Mouse (Mus musculus) macrophage (primary cell): Measurements from ENCODE around the gene Gal3st4. TPM values are rescaled to one million over a fixed set of nuclear protein-coding genes. Genes with fewer than 3 reads are reported as not detected.

Experiments used
- H3K27ac ChIP-seq: fragments of 350-480 bp; formaldehyde crosslinking; 2 replicates; pipeline ENCODE4 v1.9.0; 2021
- H3K36me3 ChIP-seq: fragments of 350-480 bp; formaldehyde crosslinking; 2 replicates; pipeline ENCODE4 v1.9.0; 2021; ENCODE audit errors: inconsistent target
- H3K4me3 ChIP-seq: fragments of 350-480 bp; formaldehyde crosslinking; 2 replicates; pipeline ENCODE4 v1.9.0; 2021; ENCODE audit errors: inconsistent target
- H3K79me2 ChIP-seq: fragments of 350-480 bp; formaldehyde crosslinking; 2 replicates; pipeline ENCODE4 v1.9.0; 2021; ENCODE audit errors: inconsistent target
- WGBS: methylation state at CpG from one replicate; pipeline ENCODE4 v1.1.7; 2026; ENCODE audit warnings: inconsistent platforms; ENCODE audit not compliant: missing documents; 5-methylcytosine and 5-hydroxymethylcytosine counted together
- polyA plus RNA-seq: library from polyadenylated mRNA; stranded (reverse); fragments of 250-400 nt; gene quantifications from 3 replicates; pipeline ENCODE4 v1.2.4, GENCODE M21; 2018; ENCODE audit warnings: inconsistent platforms

Gene Gal3st4
- polyA plus RNA-seq, 1 experiment from 2014 or later: not detected

DNA sequence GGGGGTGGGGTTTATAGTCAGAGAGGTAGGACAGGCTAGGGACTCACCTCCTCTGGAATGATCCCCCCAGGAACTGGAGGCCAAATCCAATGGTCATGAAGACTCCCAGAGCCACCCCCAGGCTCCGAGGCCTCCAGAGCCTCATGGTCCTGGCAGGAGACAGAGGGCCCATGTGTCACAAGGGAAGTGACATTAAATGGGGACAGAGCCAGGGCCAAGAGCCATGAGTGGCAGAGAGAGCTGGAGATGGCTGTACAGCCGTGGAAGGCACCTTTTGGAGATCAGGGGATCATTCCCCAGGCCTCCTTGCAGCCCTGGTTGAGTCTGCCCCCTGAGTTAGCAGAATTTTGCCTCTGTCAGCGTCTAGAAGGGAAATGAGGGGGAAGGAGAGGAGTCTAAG lies 1.4 kb downstream of the Gal3st4 start:
- 58% methylated on average over 3 of the region's 3 CpGs for WGBS
- no peaks in the 10 kb centered on the region for H3K36me3 ChIP-seq
- H3K4me3 ChIP-seq: no peak overlapping the region
- no peak overlapping the region for H3K27ac ChIP-seq
- H3K79me2 ChIP-seq: no peaks in the 10 kb centered on the region

GRCm38 (mm10) chr5:138268980-138269379 lies 3.7 kb downstream of the Gal3st4 start:
- Histone ChIP-seq H3K36me3 (no peaks in the 10 kb centered on the region), H3K4me3 (no peak overlapping the region), H3K79me2 (no peaks in the 10 kb centered on the region), H3K27ac (no peak overlapping the region)
- WGBS: 89% methylated on average over 3 of the region's 4 CpGs

GRCm38 (mm10) chr5:138267114-138267513 lies 5.5 kb downstream of the Gal3st4 start:
- 94% methylated on average over 3 of the region's 3 CpGs for WGBS
- H3K79me2 ChIP-seq: peaks cover 12% of the 10 kb centered on the region
- H3K4me3 ChIP-seq: no peak overlapping the region
- H3K36me3 ChIP-seq: no peaks in the 10 kb centered on the region
- no peak overlapping the region for H3K27ac ChIP-seq

DNA sequence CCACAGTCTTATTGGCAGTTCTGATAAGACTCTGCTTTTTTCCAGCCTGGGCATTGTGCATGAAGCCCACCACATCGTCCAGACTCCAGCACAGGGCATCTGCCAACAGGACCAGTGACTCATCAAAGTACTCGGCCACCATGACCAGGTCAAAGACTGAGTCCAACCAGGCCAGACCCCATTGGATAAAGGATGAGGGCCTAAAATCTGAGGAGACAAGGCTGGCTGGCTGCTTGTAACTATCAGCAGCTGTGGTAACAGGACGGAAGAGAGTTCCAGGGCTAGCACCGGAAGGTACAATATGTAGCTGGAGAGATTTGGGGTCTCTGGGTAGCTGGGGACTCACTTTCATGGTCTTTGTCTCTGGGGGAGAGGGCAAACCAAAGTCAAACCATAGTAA lies 6.9 kb downstream of the Gal3st4 start:
- peaks cover 26% of the 10 kb centered on the region for H3K79me2 ChIP-seq
- 98% methylated on average over 4 of the region's 4 CpGs for WGBS
- H3K4me3 ChIP-seq: no peak overlapping the region
- peaks cover 10% of the 10 kb centered on the region; the same call in 1 of the 2 replicates for H3K36me3 ChIP-seq
- H3K27ac ChIP-seq: no peak overlapping the region

GRCm38 (mm10) chr5:138264207-138264578 lies 8.4 kb downstream of the Gal3st4 start:
- WGBS: 4% methylated on average over 6 of the region's 6 CpGs
- H3K27ac ChIP-seq: peak overlapping the region; percentile 58
- H3K36me3 ChIP-seq: peaks cover 19% of the 10 kb centered on the region
- peak overlapping the region; percentile 60 for H3K4me3 ChIP-seq
- H3K79me2 ChIP-seq: peaks cover 41% of the 10 kb centered on the region

- peaks cover 46% of the 10 kb centered on the region for H3K79me2 ChIP-seq
- peak within 1 kb of the TSS; percentile 60 for H3K4me3 ChIP-seq
- H3K27ac ChIP-seq: peak within 1 kb of the TSS; percentile 78
- H3K36me3 ChIP-seq: peaks cover 20% of the 10 kb centered on the region
- 0% methylated on average over 71 of the region's 71 CpGs for WGBS
Observed at GRCm38 (mm10) chr5:138263260-138264206, 9.1 kb downstream of the Gal3st4 start, which contains the start of gene BC037034. Gene BC037034 (minus strand): TSS chr5:138264033.

DNA sequence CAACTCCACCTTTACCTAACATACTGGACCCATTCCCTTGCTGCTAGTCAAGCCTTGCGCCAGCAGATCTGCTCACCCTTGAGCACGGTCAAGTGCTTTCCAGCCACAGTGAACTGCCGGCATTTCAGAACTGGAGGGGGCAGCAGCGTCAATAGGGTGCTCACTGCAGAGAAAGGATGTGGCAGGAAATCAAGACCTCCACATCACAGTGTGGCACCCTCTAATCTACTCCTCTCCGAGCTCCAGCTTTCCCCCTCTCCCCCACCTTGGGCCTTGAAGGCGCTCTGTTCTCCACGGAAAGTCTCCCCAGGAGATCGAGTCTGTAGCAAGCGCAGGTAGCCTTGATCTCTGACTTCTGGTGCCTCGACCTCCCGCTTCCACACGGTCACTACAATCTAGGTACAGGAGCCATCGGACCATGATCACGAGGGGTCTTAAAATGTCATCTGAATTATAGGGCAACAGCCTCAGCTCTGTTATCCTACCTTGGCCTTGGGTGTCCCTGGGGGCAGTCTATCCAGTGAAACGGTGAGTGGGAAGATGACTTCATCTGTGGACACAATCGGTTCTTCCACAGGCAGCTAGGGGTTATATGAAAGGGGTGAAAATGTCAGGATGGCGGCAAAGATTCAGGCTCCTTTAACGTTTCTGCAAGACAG lies 9.9 kb downstream of the Gal3st4 start:
- Histone ChIP-seq H3K27ac (peak overlapping the region; percentile 78), H3K36me3 (peaks cover 23% of the 10 kb centered on the region), H3K79me2 (peaks cover 46% of the 10 kb centered on the region), H3K4me3 (peak overlapping the region; percentile 44)
- 21% methylated on average over 18 of the region's 18 CpGs for WGBS

DNA sequence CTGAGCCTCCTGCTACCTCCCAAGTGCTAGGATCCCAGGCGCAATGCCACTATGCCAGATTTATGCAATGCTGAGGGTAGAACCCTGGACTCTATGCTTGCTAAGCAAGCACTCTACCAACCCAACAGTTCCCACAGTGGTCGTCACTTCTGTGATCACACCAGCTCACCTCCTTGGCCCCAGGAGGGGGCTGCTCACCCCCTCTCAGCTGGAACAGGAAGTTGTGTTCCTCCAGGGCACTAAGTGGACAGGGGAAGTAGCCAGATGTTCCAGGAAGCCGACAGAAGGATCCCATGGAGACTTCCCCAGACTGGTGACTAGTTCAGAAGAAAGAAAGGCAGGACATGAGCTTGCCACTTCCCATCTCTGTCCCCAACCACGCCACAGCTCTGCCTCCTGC lies 10.6 kb downstream of the Gal3st4 start:
- peaks cover 23% of the 10 kb centered on the region for H3K36me3 ChIP-seq
- H3K27ac ChIP-seq: peak overlapping the region; percentile 78
- WGBS: 24% methylated on average over 4 of the region's 4 CpGs
- peaks cover 46% of the 10 kb centered on the region for H3K79me2 ChIP-seq
- H3K4me3 ChIP-seq: peak overlapping the region; percentile 44; the same call in 1 of the 2 replicates

DNA sequence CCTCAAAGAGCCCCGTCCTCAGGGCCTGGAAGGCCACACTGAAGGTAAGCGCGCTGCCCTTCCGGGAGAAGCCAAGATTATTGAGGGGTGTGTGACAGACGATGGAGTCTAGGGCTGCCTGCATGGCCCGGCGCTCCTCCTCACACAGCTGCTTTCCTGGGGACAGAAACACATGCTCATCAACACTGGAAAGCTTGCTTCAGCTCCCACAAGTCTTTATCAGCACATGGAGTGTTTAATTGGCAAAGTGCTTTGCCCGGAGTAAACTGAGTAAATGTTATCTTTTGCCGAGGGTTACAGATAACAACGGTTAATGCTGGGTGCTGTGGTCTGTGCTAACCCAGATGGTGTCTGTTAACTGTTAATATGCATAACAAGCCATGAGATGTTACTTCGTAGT lies 11.8 kb downstream of the Gal3st4 start:
- Histone ChIP-seq H3K4me3 (no peak overlapping the region), H3K79me2 (peaks cover 46% of the 10 kb centered on the region), H3K27ac (no peak overlapping the region), H3K36me3 (peaks cover 23% of the 10 kb centered on the region)
- 72% methylated on average over 11 of the region's 11 CpGs for WGBS

DNA sequence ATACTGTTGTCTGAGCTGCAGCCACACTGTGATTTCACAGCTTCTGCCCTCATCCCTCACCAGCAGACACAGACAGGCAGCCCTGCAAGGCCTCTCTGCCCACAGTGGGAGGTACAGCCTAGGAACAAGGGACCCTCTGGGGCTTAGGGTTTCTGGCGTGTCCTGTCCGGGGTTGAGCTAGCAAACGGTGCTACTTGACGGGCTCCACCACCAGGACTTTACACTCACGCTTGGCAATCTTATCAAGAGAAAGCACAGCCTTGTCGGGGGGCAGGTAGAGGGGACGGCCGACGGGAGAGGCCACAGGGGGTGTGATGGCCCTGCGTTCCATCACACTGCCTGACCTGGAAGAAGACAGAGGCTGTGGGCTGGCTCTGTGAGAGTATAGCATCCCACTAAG lies 12.6 kb downstream of the Gal3st4 start:
- Histone ChIP-seq H3K36me3 (peaks cover 23% of the 10 kb centered on the region), H3K79me2 (peaks cover 46% of the 10 kb centered on the region), H3K4me3 (no peak overlapping the region), H3K27ac (no peak overlapping the region)
- 91% methylated on average over 9 of the region's 10 CpGs for WGBS

GRCm38 (mm10) chr5:138258993-138259392 lies 13.6 kb downstream of the Gal3st4 start:
- 40% methylated on average over 7 of the region's 7 CpGs for WGBS
- H3K4me3 ChIP-seq: no peak overlapping the region
- peaks cover 23% of the 10 kb centered on the region for H3K36me3 ChIP-seq
- H3K79me2 ChIP-seq: peaks cover 46% of the 10 kb centered on the region
- peak overlapping the region; percentile 91; the same call in 1 of the 2 replicates for H3K27ac ChIP-seq

DNA sequence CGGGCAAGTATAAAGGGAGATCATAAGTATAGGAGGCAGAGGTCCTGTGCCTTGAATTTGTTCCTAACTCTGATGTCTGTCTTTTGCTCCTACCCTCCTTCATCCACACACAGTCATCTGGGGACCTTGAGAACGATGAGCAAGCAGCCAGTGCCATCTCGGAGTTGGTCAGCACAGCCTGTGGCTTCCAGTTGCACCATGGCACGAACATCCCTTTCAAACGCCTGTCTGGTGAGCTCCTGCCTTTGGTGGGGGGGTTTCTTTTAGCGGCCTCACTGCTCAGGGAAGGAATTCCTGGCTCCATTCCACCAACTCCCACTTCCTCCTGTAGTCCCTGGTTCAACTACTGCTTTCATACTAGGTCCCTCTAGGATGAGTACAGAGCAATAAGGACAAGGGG lies 14.1 kb downstream of the Gal3st4 start:
- H3K27ac ChIP-seq: peak overlapping the region; percentile 91
- no peak overlapping the region for H3K4me3 ChIP-seq
- 38% methylated on average over 6 of the region's 6 CpGs for WGBS
- H3K79me2 ChIP-seq: peaks cover 46% of the 10 kb centered on the region
- peaks cover 23% of the 10 kb centered on the region for H3K36me3 ChIP-seq

DNA sequence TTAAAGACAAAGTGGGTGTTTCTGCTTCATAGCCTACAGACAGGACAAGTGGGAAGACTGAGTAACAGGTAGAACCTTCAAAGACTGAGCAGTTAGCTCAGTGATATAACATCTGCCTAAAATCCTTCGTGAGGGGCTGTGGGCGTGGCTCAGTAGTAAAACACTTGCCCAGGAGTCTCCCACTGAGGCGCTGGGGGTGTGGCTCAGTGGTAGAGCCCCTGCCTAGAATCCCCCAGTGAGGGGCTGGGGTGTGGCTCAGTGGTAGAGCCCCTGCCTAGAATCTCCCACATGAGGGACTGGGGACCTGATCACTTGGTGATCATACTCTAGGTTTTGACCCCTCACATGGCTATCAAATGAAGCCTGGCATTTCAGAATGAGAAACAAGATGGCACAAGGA lies 14.6 kb downstream of the Gal3st4 start:
- Histone ChIP-seq H3K4me3 (no peak overlapping the region), H3K36me3 (peaks cover 23% of the 10 kb centered on the region), H3K79me2 (peaks cover 44% of the 10 kb centered on the region), H3K27ac (peak overlapping the region; percentile 91)
- 50% methylated on average over 3 of the region's 3 CpGs for WGBS

- Histone ChIP-seq H3K79me2 (peaks cover 39% of the 10 kb centered on the region; the same call in 1 of the 2 replicates), H3K27ac (peak overlapping the region; percentile 91), H3K4me3 (no peak overlapping the region), H3K36me3 (peaks cover 23% of the 10 kb centered on the region)
- 42% methylated on average over 4 of the region's 4 CpGs for WGBS
Observed at GRCm38 (mm10) chr5:138257585-138257978, 15.1 kb downstream of the Gal3st4 start.
